Mouse (Mus musculus) left cerebral cortex, adult 2 months (tissue): ENCODE data around the gene Gm2663. TPM values are rescaled to one million over a fixed set of nuclear protein-coding genes. Genes with fewer than 3 reads are reported as not detected.
"Not testable (repeated sequence)": the region's sequence is repeated elsewhere in the genome, so short reads cannot be mapped to it uniquely, and the experiment has no call there.

Experiments used
- DNase-seq, 2 experiments: peaks; one replicate each; pipeline ENCODE4 v3.0.0; 2021 to 2022; ENCODE audit warnings: low spot score in 2 of 2, mixed read lengths in 1 of 2; ENCODE audit errors: extremely low spot score in 1 of 2
- H3K27ac ChIP-seq: fragments of 200-600 bp; 2 replicates; pipeline ENCODE4 v1.8.1; 2022
- H3K4me3 ChIP-seq: fragments of 200-600 bp; 2 replicates; pipeline ENCODE4 v1.8.1; 2022
- CTCF ChIP-seq: fragments of 200-600 bp; IDR thresholded peaks from 2 replicates; pipeline ENCODE4 v1.8.1; 2022; ENCODE audit warnings: antibody characterized with exemption, mild to moderate bottlenecking, moderate library complexity
- intact Hi-C: fragments of 180-260 bp; cut with DNase I; formaldehyde crosslinking; loops from one replicate; pipeline ENCODE4 v1.15.1; 2025
- total RNA-seq, 2 experiments: library from RNA; stranded (reverse); gene quantifications; 2 replicates each; pipeline ENCODE4 v1.2.3; 2021

The Gm2663 gene
- total RNA-seq, 2 experiments from 2014 or later: not detected

GRCm38 (mm10) chr6:41019140-41019539, 19.9 kb upstream of the Gm2663 start:
- TF ChIP-seq CTCF: no peak
- no peak for DNase-seq
- H3K27ac ChIP-seq: no peak overlapping the region

GRCm38 (mm10) chr6:41018629-41019028, 19.4 kb upstream of the Gm2663 start:
- H3K4me3 ChIP-seq: no peak overlapping the region

More at GRCm38 (mm10) chr6:41019140-41019539, 19.9 kb upstream of the Gm2663 start:
- intact Hi-C loops: no loop called here
- no peak overlapping the region for H3K4me3 ChIP-seq

GRCm38 (mm10) chr6:41015065-41015464, 15.8 kb upstream of the Gm2663 start:
- DNase-seq: no peak
- TF ChIP-seq CTCF: peak; percentile 48
- intact Hi-C loops: no loop called here
- Histone ChIP-seq H3K27ac (no peak overlapping the region), H3K4me3 (no peak overlapping the region)

More at GRCm38 (mm10) chr6:41018629-41019028, 19.4 kb upstream of the Gm2663 start:
- intact Hi-C loops: no loop called here
- TF ChIP-seq CTCF: no peak
- DNase-seq: no peak
- H3K27ac ChIP-seq: no peak overlapping the region

GRCm38 (mm10) chr6:40964454-40964853, 34.8 kb downstream of the Gm2663 start, which contains the start of gene 1810009J06Rik:
Gene 1810009J06Rik (plus strand): TSS chr6:40964754.
- DNase-seq, H3K27ac ChIP-seq, intact Hi-C loops, H3K4me3 ChIP-seq: not testable (repeated sequence)

- no peak for TF ChIP-seq CTCF
- H3K27ac ChIP-seq: no peak overlapping the region
- intact Hi-C loops: no loop called here
- no peak for DNase-seq
- no peak overlapping the region for H3K4me3 ChIP-seq
Measured at GRCm38 (mm10) chr6:40953716-40954115, 45.6 kb downstream of the Gm2663 start.

GRCm38 (mm10) chr6:40951770-40952169, 47.5 kb downstream of the Gm2663 start, which contains the start of gene Gm4744:
Gene Gm4744 (minus strand): TSS chr6:40951870.
- TF ChIP-seq CTCF: no peak
- no peak within 1 kb of the TSS for H3K4me3 ChIP-seq
- no peak for DNase-seq
- intact Hi-C loops: no loop called here
- no peak within 1 kb of the TSS for H3K27ac ChIP-seq

Other genes with a start within 250 kb of the Gm2663 start
- gene Moxd2, start 112.0 kb downstream of the Gm2663 start, total RNA-seq: not detected
- gene Prss58, start 99.1 kb downstream of the Gm2663 start, total RNA-seq: not detected
- not detected for gene 1700074P13Rik, start 58.9 kb downstream of the Gm2663 start, total RNA-seq
- gene Gm4744, start 47.6 kb downstream of the Gm2663 start, total RNA-seq: not detected
- not detected for gene 1810009J06Rik, start 34.7 kb downstream of the Gm2663 start, total RNA-seq
- not detected for gene 2210010C04Rik, start 36.0 kb upstream of the Gm2663 start, total RNA-seq